Mouse (Mus musculus) ES-Bruce4 (cell line): ENCODE results near the gene Pnpla7. TPM values are rescaled to one million over a fixed set of nuclear protein-coding genes. Genes with fewer than 3 reads are reported as not detected.

Experiments used
- H3K27ac ChIP-seq: 2 replicates; pipeline ENCODE4 v1.5.1; 2012; ENCODE audit warnings: low read length, inconsistent platforms; ENCODE audit not compliant: insufficient read depth
- H3K27me3 ChIP-seq: 2 replicates; pipeline ENCODE4 v1.6.1; 2012; ENCODE audit warnings: mild to moderate bottlenecking, low read length, inconsistent platforms; ENCODE audit not compliant: control insufficient read depth, poor library complexity, insufficient read depth, severe bottlenecking
- H3K36me3 ChIP-seq: 2 replicates; pipeline ENCODE4 v1.6.1; 2012; ENCODE audit warnings: inconsistent platforms, mild to moderate bottlenecking, low read length, moderate library complexity; ENCODE audit not compliant: control insufficient read depth, poor library complexity, insufficient read depth, severe bottlenecking
- H3K4me1 ChIP-seq: one replicate; pipeline ENCODE4 v1.8.1; 2011; ENCODE audit warnings: low read length; ENCODE audit not compliant: control insufficient read depth, insufficient read depth
- H3K4me3 ChIP-seq: 2 replicates; pipeline ENCODE4 v1.5.1; 2011; ENCODE audit warnings: low read depth, mild to moderate bottlenecking, low read length
- H3K9ac ChIP-seq: 2 replicates; pipeline ENCODE4 v1.6.1; 2012; ENCODE audit warnings: low read depth, mild to moderate bottlenecking, inconsistent platforms; ENCODE audit not compliant: poor library complexity, severe bottlenecking
- H3K9me3 ChIP-seq: replicated peaks from 2 replicates; pipeline ENCODE4 v1.6.1; 2012; ENCODE audit warnings: mild to moderate bottlenecking, low read length, inconsistent platforms; ENCODE audit not compliant: control insufficient read depth, poor library complexity, insufficient read depth, severe bottlenecking
- CTCF ChIP-seq: IDR thresholded peaks from one replicate; pipeline ENCODE4 v1.8.1; 2011; ENCODE audit warnings: low read depth, low read length
- EP300 ChIP-seq: IDR thresholded peaks from 2 replicates; pipeline ENCODE4 v1.6.1; 2011; ENCODE audit warnings: low read depth, low read length; ENCODE audit not compliant: insufficient read depth
- POLR2A ChIP-seq: IDR thresholded peaks from one replicate; pipeline ENCODE4 v1.8.1; 2011; ENCODE audit warnings: low read length; ENCODE audit not compliant: insufficient read depth
- polyA plus RNA-seq: library from polyadenylated mRNA; stranded (reverse); fragments of >200 nt; gene quantifications from 2 replicates; pipeline ENCODE4 v1.2.4, GENCODE M21; 2011; ENCODE audit warnings: low read depth; ENCODE audit not compliant: missing spikeins, insufficient read depth, insufficient read length

Gene Pnpla7
- polyA plus RNA-seq, 1 experiment: 20.1 TPM

- Histone ChIP-seq H3K27ac (no peak overlapping the region), H3K36me3 (no peaks in the 10 kb centered on the region), H3K9ac (no peak overlapping the region), H3K4me3 (no peak overlapping the region), H3K27me3 (no peaks in the 10 kb centered on the region), H3K4me1 (no peaks in the 10 kb centered on the region), H3K9me3 (no peaks in the 10 kb centered on the region)
- no peak for TF ChIP-seq CTCF
- TF ChIP-seq POLR2A: no peak
- TF ChIP-seq EP300: no peak
Measured at GRCm38 (mm10) chr2:25051450-25051849, 75.6 kb downstream of the Pnpla7 start.

GRCm38 (mm10) chr2:25053101-25053500, 77.3 kb downstream of the Pnpla7 start:
- no peaks in the 10 kb centered on the region for H3K27me3 ChIP-seq
- H3K27ac ChIP-seq: no peak overlapping the region
- TF ChIP-seq CTCF (no peak), EP300 (no peak), POLR2A (no peak)
- no peaks in the 10 kb centered on the region for H3K36me3 ChIP-seq
- H3K4me1 ChIP-seq: no peaks in the 10 kb centered on the region
- H3K4me3 ChIP-seq: no peak overlapping the region
- H3K9me3 ChIP-seq: no peaks in the 10 kb centered on the region
- H3K9ac ChIP-seq: no peak overlapping the region

- Histone ChIP-seq H3K27me3 (no peaks in the 10 kb centered on the region), H3K9me3 (no peaks in the 10 kb centered on the region), H3K36me3 (no peaks in the 10 kb centered on the region), H3K9ac (peak within 1 kb of the TSS; percentile 35; the same call in 1 of the 2 replicates), H3K4me1 (no peaks in the 10 kb centered on the region), H3K27ac (no peak within 1 kb of the TSS), H3K4me3 (peak within 1 kb of the TSS; percentile 59)
- no peak for TF ChIP-seq EP300
- no peak for TF ChIP-seq CTCF
Measured at GRCm38 (mm10) chr2:25054221-25055067, 78.6 kb downstream of the Pnpla7 start, which contains the start of gene Nsmf. Gene Nsmf, plus strand, starts transcription at chr2:25054355.

GRCm38 (mm10) chr2:25055068-25055405, 79.2 kb downstream of the Pnpla7 start:
- Histone ChIP-seq H3K4me3 (no peak overlapping the region), H3K36me3 (no peaks in the 10 kb centered on the region), H3K27ac (no peak overlapping the region), H3K9ac (no peak overlapping the region), H3K27me3 (no peaks in the 10 kb centered on the region), H3K4me1 (no peaks in the 10 kb centered on the region), H3K9me3 (no peaks in the 10 kb centered on the region)
- no peak for TF ChIP-seq CTCF

- TF ChIP-seq CTCF: no peak
- TF ChIP-seq POLR2A: no peak
- TF ChIP-seq EP300: no peak
- Histone ChIP-seq H3K27me3 (no peaks in the 10 kb centered on the region), H3K27ac (no peak overlapping the region)
Measured at GRCm38 (mm10) chr2:25055409-25056155, 79.7 kb downstream of the Pnpla7 start.

GRCm38 (mm10) chr2:25058926-25059325, 83.1 kb downstream of the Pnpla7 start:
- H3K9ac ChIP-seq: no peak overlapping the region
- no peak for TF ChIP-seq EP300
- TF ChIP-seq POLR2A: no peak
- no peaks in the 10 kb centered on the region for H3K4me1 ChIP-seq
- H3K4me3 ChIP-seq: no peak overlapping the region
- no peaks in the 10 kb centered on the region for H3K27me3 ChIP-seq
- no peak overlapping the region for H3K27ac ChIP-seq
- H3K9me3 ChIP-seq: no peaks in the 10 kb centered on the region
- no peaks in the 10 kb centered on the region for H3K36me3 ChIP-seq

More at GRCm38 (mm10) chr2:25055409-25056155, 79.7 kb downstream of the Pnpla7 start:
- no peaks in the 10 kb centered on the region for H3K9me3 ChIP-seq
- H3K36me3 ChIP-seq: no peaks in the 10 kb centered on the region
- H3K4me1 ChIP-seq: no peaks in the 10 kb centered on the region
- H3K9ac ChIP-seq: no peak overlapping the region
- no peak overlapping the region for H3K4me3 ChIP-seq
